Mouse (Mus musculus): ENCODE data around the gene Cntn2.

GRCm38 (mm10) chr1:132528647-132529334, 14.3 kb downstream of the Cntn2 start:
- TF ChIP-seq CTCF (IDR thresholded peaks at IDR 0.05; ENCODE audit: insufficient read depth, low read length) (no peak), POLR2A (IDR thresholded peaks at IDR 0.05; ENCODE audit: borderline replicate concordance, extremely low read depth, low read depth, low read length) (no peak)

Measured in lung, adult 2 months (tissue).